In genomic region chr2:31418571-31418970, GRCm38 (mm10) we compare ENCODE assay signal across 11 mouse cellular contexts. TPM values are rescaled to one million over a fixed set of nuclear protein-coding genes. Genes with fewer than 3 reads are reported as not detected.
A peak's percentile ranks its signal among the peaks of the same experiment; 100 is the strongest.
DNase-seq lines count a peak whose midpoint lies in the region; ATAC-seq lines count a peak whose summit lies in the region.
"Had no signal": no experiment of that assay in that cellular context is flagged by ENCODE, and none has a peak within 500 bp of the region (broad histone marks: within the 10 kb centered on the region; RNA-seq: fewer than 3 reads in every experiment).

No protein-coding gene starts in this region.

- H3K4me3 ChIP-seq in forebrain, embryonic 11.5 days (ENCODE audit: low read depth, low read length): no peak overlapping the region
- H3K4me3 ChIP-seq: limb, embryonic 13.5 days; stomach, embryonic 15.5 days had no signal

- H3K36me3 ChIP-seq in forebrain, embryonic 11.5 days (ENCODE audit: control insufficient read depth, insufficient read depth, low read length): no peaks in the 10 kb centered on the region
- H3K36me3 ChIP-seq: limb, embryonic 13.5 days; stomach, embryonic 15.5 days had no signal

- H3K27ac ChIP-seq in forebrain, embryonic 11.5 days (ENCODE audit: low read depth, low read length): no peak overlapping the region
- H3K27ac ChIP-seq: limb, embryonic 13.5 days; stomach, embryonic 15.5 days had no signal

- no peaks in the 10 kb centered on the region for H3K9me3 ChIP-seq in forebrain, embryonic 11.5 days (ENCODE audit: control insufficient read depth, low read length)
- H3K9me3 ChIP-seq: limb, embryonic 13.5 days; stomach, embryonic 15.5 days had no signal

- H3K4me1 ChIP-seq in forebrain, embryonic 11.5 days (replicated peaks; ENCODE audit: control insufficient read depth, insufficient read depth, low read length): no peaks in the 10 kb centered on the region
- H3K4me1 ChIP-seq: limb, embryonic 13.5 days; stomach, embryonic 15.5 days had no signal

- no peak overlapping the region for H3K4me2 ChIP-seq in forebrain, embryonic 11.5 days (ENCODE audit: low read depth, low read length, severe bottlenecking)
- H3K4me2 ChIP-seq: limb, embryonic 13.5 days; stomach, embryonic 15.5 days had no signal

- DNase-seq in lung, postnatal 10 days: peak; percentile 37
- no peak for DNase-seq in lung, postnatal 14 days
- DNase-seq in forebrain, embryonic 11.5 days (ENCODE audit: low spot score): peak; percentile 62
- peak; percentile 32 for DNase-seq in mesoderm, embryonic 11.5 days (ENCODE audit: low read depth, low spot score)
- DNase-seq in retina, postnatal 1 day: peak; percentile 89
- no peak for DNase-seq in urinary bladder, postnatal 25 days (ENCODE audit: low spot score)
- no peak for DNase-seq in testis, postnatal 10 days (ENCODE audit: low spot score)
- DNase-seq in testis, postnatal 14 days (ENCODE audit: low spot score): no peak
- DNase-seq: cerebellum, postnatal 36 days had no signal

- WGBS in forebrain, embryonic 11.5 days: 22% methylated on average over 8 of the region's 8 CpGs

- peak; percentile 44; the same call in 1 of the 2 replicates for ATAC-seq in forebrain, embryonic 11.5 days (replicated peaks; ENCODE audit: low FRiP score)

- no peaks in the 10 kb centered on the region for H3K27me3 ChIP-seq in forebrain, embryonic 11.5 days (ENCODE audit: control insufficient read depth, insufficient read depth, low read length)
- H3K27me3 ChIP-seq: stomach, embryonic 15.5 days had no signal

- H3K9ac ChIP-seq in forebrain, embryonic 11.5 days (ENCODE audit: low read length): peak overlapping the region; percentile 6; the same call in 1 of the 2 replicates
- H3K9ac ChIP-seq: limb, embryonic 13.5 days; stomach, embryonic 15.5 days had no signal

RNA-seq across cellular contexts. Expression of gene Ass1, which starts 51.4 kb away (rescaled TPM):
- 3.3 and 6.8 TPM in 2 replicates for polyA plus RNA-seq in forebrain, embryonic 11.5 days (2014; fragmentation: Nextera tagmentation; extraction: Ambion mirVana)

Comparison
In these comparisons a context has a peak if more than half of its experiments do, and no peak if none do; other contexts are left out.
1. DNase-seq: peak in lung, postnatal 10 days (single experiment), forebrain, embryonic 11.5 days (single experiment), mesoderm, embryonic 11.5 days (single experiment) and retina, postnatal 1 day (single experiment); none in lung, postnatal 14 days (single experiment), urinary bladder, postnatal 25 days (single experiment), testis, postnatal 10 days (single experiment) and testis, postnatal 14 days (single experiment).